Mouse (Mus musculus) hindbrain, embryonic 12.5 days (tissue): Measurements from ENCODE around the gene Wnt4. TPM values are rescaled to one million over a fixed set of nuclear protein-coding genes. Genes with fewer than 3 reads are reported as not detected.

Experiments used
- ATAC-seq: fragments of 200-750 bp; cut with Nextera tagmentation; 2 replicates; pipeline ENCODE4 v1.8.0; 2017; ENCODE audit warnings: moderate TSS enrichment; ENCODE audit not compliant: low FRiP score
- H3K27ac ChIP-seq: fragments of 300-500 bp; sonication (generic); 2 replicates; pipeline ENCODE4 v1.5.1; 2016; ENCODE audit warnings: mild to moderate bottlenecking
- H3K27me3 ChIP-seq: fragments of 300-500 bp; sonication (generic); 2 replicates; pipeline ENCODE4 v1.6.1; 2016; ENCODE audit warnings: mild to moderate bottlenecking
- H3K36me3 ChIP-seq: fragments of 300-500 bp; sonication (generic); 2 replicates; pipeline ENCODE4 v1.6.1; 2016; ENCODE audit warnings: mild to moderate bottlenecking
- H3K4me1 ChIP-seq: fragments of 300-500 bp; sonication (generic); 2 replicates; pipeline ENCODE4 v1.6.1; 2016
- H3K4me2 ChIP-seq: fragments of 300-500 bp; sonication (generic); replicated peaks from 2 replicates; pipeline ENCODE4 v1.6.1; 2016; ENCODE audit warnings: mild to moderate bottlenecking
- H3K4me3 ChIP-seq: fragments of 300-500 bp; sonication (generic); 2 replicates; pipeline ENCODE4 v1.5.1; 2016; ENCODE audit warnings: mild to moderate bottlenecking
- H3K9ac ChIP-seq: fragments of 300-500 bp; sonication (generic); 2 replicates; pipeline ENCODE4 v1.6.1; 2016; ENCODE audit warnings: mild to moderate bottlenecking, moderate library complexity
- H3K9me3 ChIP-seq: fragments of 300-500 bp; sonication (generic); replicated peaks from 2 replicates; pipeline ENCODE4 v1.6.1; 2016; ENCODE audit warnings: mild to moderate bottlenecking
- WGBS: fragments of 180-500 bp; shearing (Covaris S2); methylation state at CpG from one replicate; pipeline ENCODE4 v1.1.7; 2016; 5-methylcytosine and 5-hydroxymethylcytosine counted together
- polyA plus RNA-seq: library from polyadenylated mRNA; unstranded; fragments of >200 nt; fragmentation: Nextera tagmentation; extraction: Ambion mirVana; gene quantifications from 2 replicates; pipeline ENCODE4 v1.2.1, GENCODE M21; 2016

Wnt4 gene
- polyA plus RNA-seq, 1 experiment from 2014 or later = 5.0 TPM

DNA sequence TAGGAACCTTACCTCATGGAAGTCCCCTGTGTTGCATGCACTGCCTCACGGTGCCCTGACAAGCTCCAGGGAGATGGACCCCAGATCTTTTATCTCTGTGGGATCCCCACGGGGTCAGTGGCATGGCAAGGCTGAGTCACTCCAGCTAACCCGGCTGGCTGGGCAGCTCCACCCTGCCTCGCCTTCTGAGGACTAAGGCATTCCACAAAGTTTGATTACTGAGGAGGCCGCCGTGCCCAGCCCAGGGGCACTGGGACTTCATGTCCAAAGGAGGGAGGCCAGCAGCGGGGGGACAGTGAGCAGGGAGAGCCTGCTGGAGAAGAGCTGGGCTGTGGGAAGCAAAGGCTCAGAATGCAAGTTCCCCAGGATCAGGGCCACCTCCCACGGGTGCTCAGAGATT, 21.7 kb upstream of the Wnt4 start:
- no peak overlapping the region for H3K4me2 ChIP-seq
- no peak for ATAC-seq
- H3K27me3 ChIP-seq = no peaks in the 10 kb centered on the region
- no peaks in the 10 kb centered on the region for H3K36me3 ChIP-seq
- no peaks in the 10 kb centered on the region; the same call in 1 of the 2 replicates for H3K9me3 ChIP-seq
- no peak overlapping the region for H3K27ac ChIP-seq
- H3K4me1 ChIP-seq = no peaks in the 10 kb centered on the region
- 76% methylated on average over 8 of the region's 8 CpGs for WGBS
- no peak overlapping the region for H3K4me3 ChIP-seq
- no peak overlapping the region for H3K9ac ChIP-seq

DNA sequence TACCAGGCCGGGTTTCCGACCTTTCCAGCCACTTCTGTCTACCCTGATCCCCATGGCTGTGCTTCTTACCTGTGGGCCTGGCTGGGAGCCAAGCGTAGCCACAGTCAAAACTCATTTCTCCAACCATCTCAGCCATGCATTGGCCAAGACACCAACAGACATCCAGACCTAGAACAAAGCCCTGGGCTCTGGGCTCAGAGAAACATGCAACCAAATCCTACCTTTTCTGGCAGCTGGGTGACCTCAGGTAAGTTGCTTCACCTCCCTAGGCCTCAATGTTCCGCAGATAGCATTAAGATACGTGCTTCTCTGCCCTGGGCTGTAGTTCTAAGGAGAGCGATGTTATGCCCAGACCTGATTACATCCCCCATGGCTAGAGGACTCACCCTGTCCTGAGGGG, 15.5 kb upstream of the Wnt4 start:
- H3K27me3 ChIP-seq = peaks cover under 1% of the 10 kb centered on the region; the same call in 1 of the 2 replicates
- no peaks in the 10 kb centered on the region for H3K9me3 ChIP-seq
- WGBS = 83% methylated on average over 6 of the region's 6 CpGs
- no peaks in the 10 kb centered on the region for H3K4me1 ChIP-seq
- H3K4me2 ChIP-seq = no peak overlapping the region
- no peak overlapping the region for H3K4me3 ChIP-seq
- no peak overlapping the region for H3K9ac ChIP-seq
- H3K36me3 ChIP-seq = no peaks in the 10 kb centered on the region
- no peak for ATAC-seq
- no peak overlapping the region for H3K27ac ChIP-seq

DNA sequence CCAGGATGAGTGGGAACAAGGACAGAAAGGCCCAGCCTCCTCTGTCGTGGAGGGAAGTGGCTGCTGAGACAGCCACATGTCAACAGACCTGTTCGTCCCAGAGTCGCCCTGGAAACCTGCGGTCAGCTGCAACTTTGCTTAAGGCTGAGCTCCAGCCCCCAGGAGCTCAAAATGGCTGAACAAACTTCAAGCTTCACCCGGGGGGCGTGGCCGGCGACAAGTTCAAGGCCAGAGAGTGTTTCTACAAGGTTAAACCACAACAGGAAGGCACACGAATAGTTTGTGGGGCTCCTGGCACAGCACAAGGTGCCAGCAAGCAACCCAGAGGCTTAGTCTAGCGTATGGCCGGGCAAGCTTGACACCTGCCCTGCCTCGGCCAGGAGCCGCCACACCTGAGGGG, 13.2 kb upstream of the Wnt4 start:
- no peak overlapping the region for H3K4me3 ChIP-seq
- no peaks in the 10 kb centered on the region for H3K9me3 ChIP-seq
- H3K36me3 ChIP-seq = no peaks in the 10 kb centered on the region
- no peak overlapping the region for H3K9ac ChIP-seq
- 83% methylated on average over 13 of the region's 13 CpGs for WGBS
- H3K27me3 ChIP-seq = peaks cover 9% of the 10 kb centered on the region; the same call in 1 of the 2 replicates
- ATAC-seq = no peak
- H3K4me2 ChIP-seq = no peak overlapping the region
- H3K4me1 ChIP-seq = no peaks in the 10 kb centered on the region
- H3K27ac ChIP-seq = no peak overlapping the region

DNA sequence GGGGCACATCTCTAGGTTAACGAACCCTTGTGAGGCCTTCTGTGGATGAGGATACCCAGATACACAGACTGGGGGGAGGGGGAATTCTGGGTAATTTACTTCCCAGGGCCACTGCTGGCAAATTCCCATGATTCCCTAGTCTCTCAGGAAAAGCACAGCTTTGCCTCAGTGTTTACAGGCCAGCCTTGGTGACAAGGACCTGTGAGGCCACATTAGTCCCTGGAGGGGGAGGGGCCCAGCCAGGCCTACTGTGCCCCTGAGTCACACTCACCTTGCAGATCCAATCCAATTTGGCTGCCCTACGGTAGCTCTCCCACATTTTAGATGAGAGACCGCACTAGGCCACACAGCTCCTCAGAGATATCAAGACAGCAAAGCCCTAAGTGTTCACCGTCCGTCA, 12.2 kb upstream of the Wnt4 start:
- WGBS = 84% methylated on average over 5 of the region's 5 CpGs
- Histone ChIP-seq H3K36me3 (no peaks in the 10 kb centered on the region), H3K27ac (no peak overlapping the region), H3K9ac (no peak overlapping the region), H3K9me3 (no peaks in the 10 kb centered on the region), H3K4me3 (no peak overlapping the region), H3K4me1 (no peaks in the 10 kb centered on the region), H3K27me3 (peaks cover 9% of the 10 kb centered on the region; the same call in 1 of the 2 replicates), H3K4me2 (no peak overlapping the region)
- ATAC-seq = no peak

DNA sequence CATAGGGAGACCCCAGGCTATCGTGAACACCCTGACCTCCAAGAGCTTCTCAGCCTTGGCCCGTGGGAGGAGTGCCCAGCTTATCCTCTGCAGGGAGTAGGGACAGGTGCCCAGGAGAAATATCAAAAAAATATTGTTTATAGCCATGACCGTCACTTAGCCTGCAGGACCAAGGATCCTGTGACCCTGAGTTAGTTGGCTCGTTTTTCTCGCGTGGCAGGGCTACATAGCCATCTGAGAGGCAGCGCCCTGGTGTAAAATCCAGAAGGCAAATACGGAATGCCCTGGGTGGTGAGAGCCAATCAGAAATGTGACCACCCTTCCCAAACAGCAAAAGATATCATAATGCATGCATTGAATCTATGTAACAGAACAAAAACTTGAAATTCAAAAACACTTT, 8.7 kb upstream of the Wnt4 start:
- Histone ChIP-seq H3K36me3 (no peaks in the 10 kb centered on the region), H3K27me3 (peaks cover 17% of the 10 kb centered on the region), H3K9me3 (no peaks in the 10 kb centered on the region), H3K4me1 (no peaks in the 10 kb centered on the region), H3K4me2 (no peak overlapping the region), H3K27ac (no peak overlapping the region), H3K9ac (no peak overlapping the region), H3K4me3 (no peak overlapping the region)
- WGBS = 84% methylated on average over 8 of the region's 8 CpGs
- no peak for ATAC-seq

DNA sequence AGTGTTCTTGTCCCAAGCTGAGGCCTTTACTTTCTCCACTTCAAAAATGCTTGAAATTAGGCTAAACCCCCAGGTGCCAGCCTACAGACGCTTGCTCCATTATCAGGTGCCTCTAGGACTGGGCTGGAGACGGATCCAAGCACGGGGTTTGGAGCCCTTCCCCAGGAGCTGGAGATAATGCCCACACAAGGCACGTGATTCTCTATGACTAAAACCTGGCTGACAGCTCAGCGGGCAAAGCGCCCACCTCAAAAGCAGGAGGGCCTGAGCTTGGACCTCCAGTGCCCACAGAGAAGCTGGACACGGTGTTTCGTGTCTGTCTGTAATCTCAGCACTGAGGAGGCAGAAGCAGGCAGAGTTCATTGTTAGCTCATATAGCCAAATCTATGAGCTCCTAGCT, 5.4 kb upstream of the Wnt4 start:
- Histone ChIP-seq H3K4me1 (peaks cover 8% of the 10 kb centered on the region), H3K9me3 (no peaks in the 10 kb centered on the region), H3K27ac (no peak overlapping the region), H3K27me3 (peaks cover 41% of the 10 kb centered on the region), H3K36me3 (no peaks in the 10 kb centered on the region), H3K4me2 (no peak overlapping the region), H3K9ac (no peak overlapping the region), H3K4me3 (no peak overlapping the region)
- no peak for ATAC-seq
- WGBS = 84% methylated on average over 8 of the region's 8 CpGs

DNA sequence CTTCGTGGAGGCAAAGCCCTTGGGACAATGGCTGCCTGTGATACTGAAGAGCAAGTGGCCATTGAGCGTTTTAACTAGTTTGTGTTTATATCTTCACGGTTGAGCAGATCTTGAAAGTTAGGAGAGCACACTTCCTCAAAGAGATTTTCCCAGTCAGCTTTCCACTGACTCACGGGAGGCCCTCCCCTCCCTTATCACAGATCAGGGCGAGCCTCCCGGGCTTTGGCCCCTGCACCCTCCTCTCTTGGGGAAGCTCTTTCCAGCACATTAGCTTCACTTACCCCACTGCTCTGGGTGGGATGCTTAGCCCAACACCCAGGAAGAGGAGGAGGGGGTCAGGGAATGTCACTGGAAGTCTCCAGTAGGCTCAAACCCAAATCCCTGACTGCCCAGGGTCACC, 3.0 kb upstream of the Wnt4 start:
- no peak for ATAC-seq
- no peak overlapping the region for H3K27ac ChIP-seq
- no peak overlapping the region for H3K4me3 ChIP-seq
- H3K9me3 ChIP-seq = no peaks in the 10 kb centered on the region
- H3K27me3 ChIP-seq = peaks cover 56% of the 10 kb centered on the region
- H3K36me3 ChIP-seq = no peaks in the 10 kb centered on the region
- WGBS = 13% methylated on average over 6 of the region's 6 CpGs
- H3K4me2 ChIP-seq = no peak overlapping the region
- H3K9ac ChIP-seq = no peak overlapping the region
- H3K4me1 ChIP-seq = peaks cover 28% of the 10 kb centered on the region

DNA sequence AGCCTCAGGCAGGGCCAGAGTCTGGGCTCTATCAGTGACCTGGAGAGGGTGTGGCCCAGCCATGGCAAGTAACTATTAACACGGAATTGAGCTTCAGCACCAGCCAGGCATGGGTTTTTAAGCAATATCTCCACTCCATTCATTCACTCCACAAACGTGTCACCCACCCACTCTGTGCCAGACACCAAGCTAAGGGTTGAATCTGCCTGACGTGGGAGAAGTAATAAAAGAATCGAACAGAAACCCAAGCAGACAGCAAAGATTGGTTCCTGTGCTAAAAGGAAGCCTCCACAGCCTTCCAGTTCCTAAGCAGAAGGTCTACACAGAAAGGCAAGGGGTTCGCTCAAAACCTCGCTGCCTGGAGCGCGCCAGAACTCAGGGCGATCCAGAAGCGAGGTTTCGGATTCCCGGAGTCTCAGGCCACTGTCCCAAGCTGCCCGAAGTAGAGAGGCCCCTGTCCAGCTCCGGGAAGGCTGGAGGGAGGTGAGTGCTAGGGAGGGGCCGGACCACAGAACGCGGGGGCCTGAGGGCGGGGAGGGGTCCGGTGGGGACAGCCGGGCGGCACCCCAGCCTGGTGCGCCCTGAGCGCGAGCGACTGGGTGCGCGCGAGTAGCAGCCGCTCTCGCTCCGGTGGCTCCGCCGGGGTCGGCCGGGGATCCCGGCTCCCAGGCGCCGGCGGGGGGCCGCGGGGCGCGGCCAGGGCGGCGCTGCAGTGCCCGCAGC, 685 bp upstream of the Wnt4 start:
- WGBS = 1% methylated on average over 45 of the region's 46 CpGs
- peak overlapping the region; percentile 91 for H3K4me2 ChIP-seq
- peaks cover 34% of the 10 kb centered on the region for H3K4me1 ChIP-seq
- H3K9me3 ChIP-seq = no peaks in the 10 kb centered on the region
- peak overlapping the region; percentile 57 for H3K4me3 ChIP-seq
- peaks cover 77% of the 10 kb centered on the region for H3K27me3 ChIP-seq
- ATAC-seq = peak; percentile 17
- no peak overlapping the region for H3K27ac ChIP-seq
- H3K36me3 ChIP-seq = no peaks in the 10 kb centered on the region
- H3K9ac ChIP-seq = peak overlapping the region; percentile 66

DNA sequence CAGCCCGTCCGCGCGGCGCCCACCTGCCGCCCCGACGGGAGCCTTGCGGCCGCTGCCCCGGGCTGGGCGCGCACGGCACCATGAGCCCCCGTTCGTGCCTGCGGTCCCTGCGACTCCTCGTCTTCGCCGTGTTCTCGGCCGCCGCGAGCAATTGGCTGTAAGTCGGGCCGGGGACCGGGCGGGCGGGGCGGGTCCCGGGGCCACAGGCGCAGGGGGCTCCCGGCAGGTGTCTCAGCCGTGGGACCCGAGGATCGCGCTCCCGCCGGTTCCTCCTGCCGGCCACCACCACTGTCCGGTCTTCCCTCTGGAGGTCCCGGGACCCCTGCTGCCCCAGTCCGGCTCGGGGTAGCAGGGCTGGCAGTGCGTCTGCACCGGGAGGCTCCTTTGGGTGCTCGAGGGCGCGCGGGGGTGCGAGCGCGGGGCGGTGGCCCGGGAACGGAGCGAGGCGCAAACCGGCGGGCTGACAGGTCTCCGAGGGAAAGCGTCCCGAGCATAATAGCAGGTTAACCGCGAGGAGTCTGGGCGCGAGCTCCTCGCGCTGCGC, 383 bp downstream of the Wnt4 start:
- WGBS = under 1% methylated on average over 53 of the region's 71 CpGs
- peaks cover 85% of the 10 kb centered on the region for H3K27me3 ChIP-seq
- peak overlapping the region; percentile 66 for H3K9ac ChIP-seq
- no peaks in the 10 kb centered on the region for H3K36me3 ChIP-seq
- ATAC-seq = no peak
- H3K9me3 ChIP-seq = no peaks in the 10 kb centered on the region
- H3K4me2 ChIP-seq = peak overlapping the region; percentile 91
- peaks cover 38% of the 10 kb centered on the region for H3K4me1 ChIP-seq
- H3K27ac ChIP-seq = peak overlapping the region; percentile 24; the same call in 1 of the 2 replicates
- H3K4me3 ChIP-seq = peak overlapping the region; percentile 57

DNA sequence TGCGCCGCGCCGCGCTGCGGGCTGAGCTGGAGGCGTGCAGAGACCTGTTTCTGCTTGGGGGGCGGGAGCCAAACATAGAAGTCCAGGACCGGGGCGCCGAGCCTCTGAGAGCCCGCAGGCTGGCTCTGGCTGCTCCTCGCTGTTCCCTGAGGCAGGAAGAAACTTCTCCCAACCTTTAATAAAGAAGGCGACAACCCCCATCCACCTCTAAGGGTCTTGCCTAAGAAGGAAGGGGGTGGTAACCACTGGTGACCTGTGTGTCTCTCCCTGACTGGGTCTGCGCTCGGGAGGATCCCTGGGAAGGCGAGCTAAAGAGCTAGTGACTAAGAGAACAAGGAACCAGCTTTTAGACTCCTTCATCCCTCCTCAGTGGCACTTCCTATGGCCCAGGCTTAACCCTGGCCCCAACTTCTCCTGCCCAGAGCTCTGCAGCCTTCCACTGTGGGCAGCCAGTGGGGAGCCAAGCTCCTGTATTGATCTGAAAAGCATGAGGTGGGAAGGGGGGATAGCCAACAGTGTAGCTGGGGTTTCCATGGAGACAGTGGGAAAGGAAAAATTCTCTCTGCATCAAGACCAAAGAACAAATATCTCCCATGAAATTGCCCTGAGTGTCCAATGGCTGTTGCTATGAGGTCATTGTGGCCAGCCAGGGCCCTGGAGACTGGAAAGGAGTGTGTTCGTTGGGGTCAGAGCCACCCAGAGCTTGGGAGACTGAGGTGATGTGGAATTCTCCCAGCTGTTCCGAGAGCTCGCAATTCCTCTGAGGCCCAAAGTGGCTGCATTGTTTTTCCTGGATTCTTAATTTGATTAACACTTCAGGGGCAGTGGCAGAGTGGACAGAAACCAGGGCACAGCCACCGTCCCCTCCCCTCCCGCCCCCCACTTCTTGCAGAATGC, 1.1 kb downstream of the Wnt4 start:
- ATAC-seq = no peak
- Histone ChIP-seq H3K27ac (peak overlapping the region; percentile 24; the same call in 1 of the 2 replicates), H3K27me3 (peaks cover 89% of the 10 kb centered on the region), H3K4me1 (peaks cover 42% of the 10 kb centered on the region), H3K36me3 (no peaks in the 10 kb centered on the region), H3K9ac (peak overlapping the region; percentile 66), H3K4me2 (peak overlapping the region; percentile 91), H3K9me3 (no peaks in the 10 kb centered on the region), H3K4me3 (peak overlapping the region; percentile 57)
- WGBS = 2% methylated on average over 19 of the region's 22 CpGs

DNA sequence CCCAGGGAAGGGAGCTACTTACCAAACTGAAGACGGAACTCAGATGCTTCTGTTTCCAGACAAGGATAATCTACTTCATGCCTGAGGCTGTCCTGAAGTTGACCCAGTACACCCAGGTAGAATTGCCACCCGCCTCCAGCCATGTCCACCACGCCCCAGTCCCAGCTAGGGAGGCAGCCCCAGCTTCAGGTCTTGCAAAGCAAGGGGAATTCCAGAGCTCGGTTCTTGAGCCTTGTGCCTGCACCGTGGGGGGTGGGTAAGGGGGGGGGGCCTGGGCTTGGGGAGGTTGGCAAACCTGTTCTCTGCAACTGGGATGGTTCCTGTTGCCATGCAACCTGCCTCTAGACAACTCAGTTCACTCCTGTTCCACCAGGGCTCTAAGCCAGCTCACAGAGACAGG, 2.1 kb downstream of the Wnt4 start:
- ATAC-seq = no peak
- H3K36me3 ChIP-seq = no peaks in the 10 kb centered on the region
- H3K27ac ChIP-seq = no peak overlapping the region
- H3K4me2 ChIP-seq = peak overlapping the region; percentile 5; the same call in 1 of the 2 replicates
- H3K4me3 ChIP-seq = no peak overlapping the region
- H3K4me1 ChIP-seq = peaks cover 38% of the 10 kb centered on the region
- peaks cover 95% of the 10 kb centered on the region for H3K27me3 ChIP-seq
- H3K9ac ChIP-seq = no peak overlapping the region
- WGBS = 11% methylated on average over 5 of the region's 5 CpGs
- H3K9me3 ChIP-seq = no peaks in the 10 kb centered on the region

DNA sequence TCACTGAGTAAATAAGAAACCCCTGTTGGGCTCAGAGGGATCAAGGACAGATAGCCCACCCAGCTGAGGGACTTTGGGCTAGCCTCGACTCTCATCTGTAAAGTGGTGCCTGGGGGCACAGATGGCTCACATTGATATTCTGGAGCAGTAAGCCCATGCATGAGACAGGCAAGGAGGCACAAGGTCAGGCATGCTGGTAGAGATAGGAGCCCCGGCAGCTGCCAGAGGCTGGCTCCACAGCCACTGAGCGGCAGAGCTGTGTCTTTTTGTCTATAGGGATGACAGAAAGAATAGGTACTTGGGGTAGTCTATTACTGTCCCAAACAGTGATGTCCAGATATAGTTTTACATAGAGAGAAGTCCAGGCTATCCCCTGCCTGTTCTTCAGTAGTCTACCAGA, 4.0 kb downstream of the Wnt4 start:
- Histone ChIP-seq H3K4me1 (peaks cover 38% of the 10 kb centered on the region), H3K9me3 (no peaks in the 10 kb centered on the region), H3K27ac (no peak overlapping the region), H3K27me3 (peaks cover 87% of the 10 kb centered on the region), H3K9ac (no peak overlapping the region), H3K4me3 (no peak overlapping the region), H3K36me3 (no peaks in the 10 kb centered on the region), H3K4me2 (no peak overlapping the region)
- ATAC-seq = no peak
- 85% methylated on average over 3 of the region's 3 CpGs for WGBS
